Mouse (Mus musculus) small intestine, adult 2 months (tissue): ENCODE measurements at regions not wholly inside any gene's neighbourhood (a gene's known extent, or its start where the extent isn't known, plus 50 kb on each side); places are given as distances from the start of the nearest gene placed in this dataset.

Source experiments
- H3K27ac ChIP-seq: fragments of 200-500 bp; 2 replicates; pipeline ENCODE4 v1.5.1; 2012; ENCODE audit warnings: low read depth, low read length, control low read depth, inconsistent platforms; ENCODE audit not compliant: insufficient read depth
- H3K27me3 ChIP-seq: fragments of 200-500 bp; 2 replicates; pipeline ENCODE4 v1.6.1; 2012; ENCODE audit warnings: mild to moderate bottlenecking, moderate library complexity, low read length, inconsistent platforms; ENCODE audit not compliant: control insufficient read depth, insufficient read depth
- H3K36me3 ChIP-seq: fragments of 200-500 bp; 2 replicates; pipeline ENCODE4 v1.6.1; 2012; ENCODE audit warnings: mild to moderate bottlenecking, low read length, control low read depth, inconsistent platforms; ENCODE audit not compliant: control insufficient read depth, insufficient read depth
- H3K4me1 ChIP-seq: fragments of 200-500 bp; 2 replicates; pipeline ENCODE4 v1.6.1; 2012; ENCODE audit warnings: low read length, inconsistent platforms, mixed read lengths; ENCODE audit not compliant: control insufficient read depth, insufficient read depth, insufficient read length
- H3K4me3 ChIP-seq: fragments of 200-500 bp; 2 replicates; pipeline ENCODE4 v1.5.1; 2012; ENCODE audit warnings: low read depth, mild to moderate bottlenecking, control low read depth, inconsistent platforms, low read length, moderate library complexity
- CTCF ChIP-seq: fragments of 200-500 bp; IDR thresholded peaks from 2 replicates; pipeline ENCODE4 v1.5.1; 2012; ENCODE audit warnings: low read depth, mild to moderate bottlenecking, control low read depth, inconsistent platforms, low read length, moderate library complexity, mixed read lengths; ENCODE audit not compliant: insufficient replicate concordance, insufficient read length; ENCODE audit errors: extremely low read depth
- POLR2A ChIP-seq: fragments of 200-500 bp; IDR thresholded peaks from 2 replicates; pipeline ENCODE4 v1.6.1; 2012; ENCODE audit warnings: low read depth, mild to moderate bottlenecking, control low read depth, inconsistent platforms, low read length, moderate library complexity
- WGBS: fragments of 180-500 bp; shearing (Covaris S2); methylation state at CpG from one replicate; pipeline ENCODE4 v1.1.7; 2018; 5-methylcytosine and 5-hydroxymethylcytosine counted together

GRCm38 (mm10) chr17:47317651-47318050 is 51.0 kb upstream of the Mrps10 start:
- H3K4me3 ChIP-seq = no peak overlapping the region
- no peak overlapping the region for H3K27ac ChIP-seq
- TF ChIP-seq CTCF (no peak), POLR2A (no peak)
- 85% methylated on average over 11 of the region's 11 CpGs for WGBS
- H3K36me3 ChIP-seq = no peaks in the 10 kb centered on the region
- no peaks in the 10 kb centered on the region for H3K4me1 ChIP-seq
- H3K27me3 ChIP-seq = no peaks in the 10 kb centered on the region

- Histone ChIP-seq H3K27ac (no peak overlapping the region), H3K4me1 (no peaks in the 10 kb centered on the region), H3K27me3 (no peaks in the 10 kb centered on the region), H3K36me3 (no peaks in the 10 kb centered on the region), H3K4me3 (no peak overlapping the region)
- WGBS = 94% methylated on average over 7 of the region's 7 CpGs
- TF ChIP-seq POLR2A (no peak), CTCF (no peak)
These were observed 55.5 kb upstream of the Mrps10 start for GRCm38 (mm10) chr17:47313162-47313561.

- TF ChIP-seq POLR2A (no peak), CTCF (no peak)
- no peaks in the 10 kb centered on the region for H3K36me3 ChIP-seq
These were observed 57.4 kb upstream of the Mrps10 start for GRCm38 (mm10) chr17:47311272-47311671.

GRCm38 (mm10) chr17:47306027-47306761 is 62.5 kb upstream of the Mrps10 start:
- no peak overlapping the region for H3K27ac ChIP-seq
- H3K4me3 ChIP-seq = no peak overlapping the region
- WGBS = 79% methylated on average over 13 of the region's 13 CpGs
- no peaks in the 10 kb centered on the region for H3K27me3 ChIP-seq
- no peaks in the 10 kb centered on the region for H3K4me1 ChIP-seq
- TF ChIP-seq CTCF (no peak), POLR2A (no peak)
- H3K36me3 ChIP-seq = no peaks in the 10 kb centered on the region

More at GRCm38 (mm10) chr17:47311272-47311671, 57.4 kb upstream of the Mrps10 start:
- 49% methylated on average over 5 of the region's 5 CpGs for WGBS
- no peak overlapping the region for H3K4me3 ChIP-seq
- H3K27ac ChIP-seq = no peak overlapping the region
- H3K4me1 ChIP-seq = no peaks in the 10 kb centered on the region
- H3K27me3 ChIP-seq = no peaks in the 10 kb centered on the region

GRCm38 (mm10) chr17:47304463-47305199 is 64.1 kb upstream of the Mrps10 start:
- H3K27me3 ChIP-seq = no peaks in the 10 kb centered on the region
- 41% methylated on average over 8 of the region's 8 CpGs for WGBS
- no peak for TF ChIP-seq CTCF
- TF ChIP-seq POLR2A = no peak
- no peak overlapping the region for H3K27ac ChIP-seq
- no peak overlapping the region for H3K4me3 ChIP-seq
- no peaks in the 10 kb centered on the region for H3K36me3 ChIP-seq
- H3K4me1 ChIP-seq = no peaks in the 10 kb centered on the region

GRCm38 (mm10) chr17:47303600-47303999 is 65.1 kb upstream of the Mrps10 start:
- Histone ChIP-seq H3K27ac (no peak overlapping the region), H3K4me1 (no peaks in the 10 kb centered on the region), H3K36me3 (no peaks in the 10 kb centered on the region), H3K4me3 (no peak overlapping the region), H3K27me3 (no peaks in the 10 kb centered on the region)
- TF ChIP-seq POLR2A (no peak), CTCF (no peak)
- WGBS = 80% methylated on average over 3 of the region's 3 CpGs

GRCm38 (mm10) chr17:47298396-47298919 is 70.2 kb upstream of the Mrps10 start:
- H3K4me3 ChIP-seq = no peak overlapping the region
- no peaks in the 10 kb centered on the region for H3K36me3 ChIP-seq
- peaks cover 22% of the 10 kb centered on the region for H3K4me1 ChIP-seq
- H3K27ac ChIP-seq = no peak overlapping the region
- no peak for TF ChIP-seq CTCF
- no peak for TF ChIP-seq POLR2A
- 93% methylated on average over 6 of the region's 6 CpGs for WGBS
- no peaks in the 10 kb centered on the region for H3K27me3 ChIP-seq
